Mouse (Mus musculus) spleen, adult 2 months (tissue): ENCODE data around the gene Ubl5.

Experiments
- CTCF ChIP-seq: fragments of 200-500 bp; IDR thresholded peaks from 2 replicates; pipeline ENCODE4 v1.5.1; 2011; ENCODE audit warnings: mild to moderate bottlenecking, inconsistent platforms; ENCODE audit not compliant: insufficient read depth, insufficient read length, insufficient replicate concordance; ENCODE audit errors: extremely low read depth
- POLR2A ChIP-seq: fragments of 200-500 bp; IDR thresholded peaks from 2 replicates; pipeline ENCODE4 v1.6.1; 2011; ENCODE audit warnings: low read depth, low read length, inconsistent platforms

DNA sequence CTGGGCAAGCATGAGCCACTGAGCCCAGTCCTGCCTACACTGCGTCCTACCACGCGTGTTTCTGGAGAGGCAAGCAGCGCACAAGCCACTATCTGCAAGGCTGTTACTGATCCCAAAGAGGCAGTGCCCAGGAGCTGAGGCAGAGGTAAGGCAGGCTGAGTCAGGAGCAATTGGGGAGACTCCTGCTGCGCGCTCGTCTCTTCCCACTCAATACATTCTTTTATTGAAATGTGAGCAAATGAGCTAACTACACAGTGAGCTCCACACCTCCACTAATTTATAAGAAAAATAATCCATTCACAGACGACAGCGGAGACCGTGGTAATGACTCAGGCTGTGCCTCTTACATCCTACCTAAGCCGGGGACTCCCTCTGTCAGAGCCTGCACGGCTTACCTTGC is 35.2 kb downstream of the Ubl5 start:
- no peak for TF ChIP-seq POLR2A
- no peak for TF ChIP-seq CTCF
